Mouse (Mus musculus): ENCODE measurements at regions not wholly inside any gene's neighbourhood (a gene's known extent, or its start where the extent isn't known, plus 50 kb on each side); places are given as distances from the start of the nearest gene placed in this dataset.

- no peak overlapping the region for H3K4me3 ChIP-seq (ENCODE audit: extremely low read depth, insufficient read depth, insufficient read length)
- no peaks in the 10 kb centered on the region for H3K4me1 ChIP-seq (ENCODE audit: control insufficient read depth, insufficient read depth, insufficient read length)
- H3K36me3 ChIP-seq (ENCODE audit: control insufficient read depth, insufficient read depth, low read length) = no peaks in the 10 kb centered on the region
- no peak for TF ChIP-seq POLR2A (IDR thresholded peaks at IDR 0.05; ENCODE audit: low read depth, low read length)
- no peak for TF ChIP-seq CTCF (IDR thresholded peaks at IDR 0.05; ENCODE audit: extremely low read depth, insufficient read depth, insufficient read length, insufficient replicate concordance)
- no peaks in the 10 kb centered on the region for H3K27me3 ChIP-seq (ENCODE audit: control insufficient read depth, insufficient read depth, low read length)
- no peak for DNase-seq (ENCODE audit: low read depth in 1 of 2, low spot score in 2 of 2)
- no peak overlapping the region for H3K27ac ChIP-seq (ENCODE audit: insufficient read depth, low read length)
- WGBS = 76% methylated on average over 13 of the region's 13 CpGs
Observed at GRCm38 (mm10) chr2:160590209-160590910, 55.3 kb upstream of the Top1 start.

- Histone ChIP-seq H3K27ac (ENCODE audit: insufficient read depth, low read length) (no peak overlapping the region), H3K36me3 (ENCODE audit: control insufficient read depth, insufficient read depth, low read length) (no peaks in the 10 kb centered on the region), H3K4me3 (ENCODE audit: extremely low read depth, insufficient read depth, insufficient read length) (no peak overlapping the region), H3K27me3 (ENCODE audit: control insufficient read depth, insufficient read depth, low read length) (no peaks in the 10 kb centered on the region), H3K4me1 (ENCODE audit: control insufficient read depth, insufficient read depth, insufficient read length) (no peaks in the 10 kb centered on the region)
- 75% methylated on average over 18 of the region's 18 CpGs for WGBS
- DNase-seq (ENCODE audit: low read depth in 1 of 2, low spot score in 2 of 2) = no peak
- TF ChIP-seq POLR2A (IDR thresholded peaks at IDR 0.05; ENCODE audit: low read depth, low read length) (no peak), CTCF (IDR thresholded peaks at IDR 0.05; ENCODE audit: extremely low read depth, insufficient read depth, insufficient read length, insufficient replicate concordance) (no peak)
Observed at GRCm38 (mm10) chr2:160591446-160592180, 54.1 kb upstream of the Top1 start.

GRCm38 (mm10) chr2:160593035-160593434 lies 52.7 kb upstream of the Top1 start:
- peak; percentile 23 to 62 for DNase-seq (ENCODE audit: low read depth in 1 of 2, low spot score in 2 of 2)
- Histone ChIP-seq H3K36me3 (ENCODE audit: control insufficient read depth, insufficient read depth, low read length) (no peaks in the 10 kb centered on the region), H3K27me3 (ENCODE audit: control insufficient read depth, insufficient read depth, low read length) (no peaks in the 10 kb centered on the region), H3K27ac (ENCODE audit: insufficient read depth, low read length) (no peak overlapping the region), H3K4me3 (ENCODE audit: extremely low read depth, insufficient read depth, insufficient read length) (no peak overlapping the region), H3K4me1 (ENCODE audit: control insufficient read depth, insufficient read depth, insufficient read length) (no peaks in the 10 kb centered on the region)
- 7% methylated on average over 2 of the region's 2 CpGs for WGBS
- no peak for TF ChIP-seq POLR2A (IDR thresholded peaks at IDR 0.05; ENCODE audit: low read depth, low read length)
- peak; percentile 66; the same call in 1 of the 2 replicates for TF ChIP-seq CTCF (IDR thresholded peaks at IDR 0.05; ENCODE audit: extremely low read depth, insufficient read depth, insufficient read length, insufficient replicate concordance)
